In the genomic region with DNA sequence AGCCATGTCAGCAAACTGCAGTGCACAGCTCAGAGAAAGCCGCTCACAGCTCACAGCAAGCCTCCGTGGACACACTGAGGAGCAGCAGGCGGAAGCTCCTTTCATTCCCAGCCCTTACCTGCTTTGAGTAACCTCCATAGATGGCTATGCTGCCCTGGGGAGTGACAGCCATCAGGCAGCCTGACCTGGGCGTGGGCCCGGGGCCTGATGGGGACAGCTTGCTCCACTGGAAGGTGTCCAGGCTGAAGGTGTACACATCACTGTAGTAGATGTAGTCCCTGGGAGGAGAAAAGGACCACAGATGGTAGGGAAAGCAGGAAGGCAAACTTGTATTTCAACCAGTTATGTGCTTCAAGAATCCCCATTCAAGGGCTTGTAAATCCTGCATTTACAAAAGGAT, we compare ENCODE assay signal across 18 mouse cellular contexts. TPM values are rescaled to one million over a fixed set of nuclear protein-coding genes. Genes with fewer than 3 reads are reported as not detected.
DNase-seq lines count a peak whose midpoint lies in the region; ATAC-seq lines count a peak whose summit lies in the region.
"Had no signal": no experiment of that assay in that cellular context is flagged by ENCODE, and none has a peak within 500 bp of the region (broad histone marks: within the 10 kb centered on the region; RNA-seq: fewer than 3 reads in every experiment).

No protein-coding gene starts in this region.

- ATAC-seq in midbrain, embryonic 11.5 days (ENCODE audit: low FRiP score): no peak
- ATAC-seq in midbrain, embryonic 13.5 days: no peak
- ATAC-seq: forebrain, embryonic 14.5 days; forebrain, embryonic 16.5 days had no signal

- no peak overlapping the region for H3K9ac ChIP-seq in midbrain, embryonic 11.5 days (ENCODE audit: low read length)
- no peak overlapping the region for H3K9ac ChIP-seq in midbrain, embryonic 13.5 days (replicated peaks)
- H3K9ac ChIP-seq: embryonic facial prominence, embryonic 13.5 days; embryonic facial prominence, embryonic 15.5 days; forebrain, embryonic 12.5 days had no signal

- WGBS in midbrain, embryonic 11.5 days: 95% methylated on average over 5 of the region's 5 CpGs
- WGBS in midbrain, embryonic 13.5 days: 94% methylated on average over 5 of the region's 5 CpGs

- H3K36me3 ChIP-seq in midbrain, embryonic 11.5 days (ENCODE audit: control insufficient read depth, insufficient read depth, low read length): peaks cover 10% of the 10 kb centered on the region
- H3K36me3 ChIP-seq in midbrain, embryonic 13.5 days: peaks cover 70% of the 10 kb centered on the region

- H3K27me3 ChIP-seq in midbrain, embryonic 11.5 days (ENCODE audit: control insufficient read depth, insufficient read depth, low read length): no peaks in the 10 kb centered on the region
- H3K27me3 ChIP-seq in midbrain, embryonic 13.5 days: no peaks in the 10 kb centered on the region
- H3K27me3 ChIP-seq: embryonic facial prominence, embryonic 13.5 days; embryonic facial prominence, embryonic 15.5 days; forebrain, embryonic 12.5 days had no signal

- peak; percentile 53 for DNase-seq in cerebellum, adult 9-11 months
- DNase-seq in cerebellum, adult 11-12 months: no peak
- peak; percentile 37 for DNase-seq in midbrain, embryonic 11.5 days (ENCODE audit: low spot score, missing footprints)
- DNase-seq in brain, adult 2 months (ENCODE audit: low read depth, low spot score): peak; percentile 68
- no peak for DNase-seq in layer of hippocampus, adult 8-10 months (ENCODE audit: low spot score in 2 of 2)
- DNase-seq: adrenal gland, adult 2 months; adrenal gland, postnatal 10 days; adrenal gland, postnatal 25 days; cerebellum, adult 9-10 months; embryo, embryonic 11 days had no signal

- H3K4me2 ChIP-seq in midbrain, embryonic 11.5 days: no peak overlapping the region
- H3K4me2 ChIP-seq in midbrain, embryonic 13.5 days (replicated peaks): no peak overlapping the region
- H3K4me2 ChIP-seq: embryonic facial prominence, embryonic 13.5 days; embryonic facial prominence, embryonic 15.5 days; forebrain, embryonic 12.5 days had no signal

- no peaks in the 10 kb centered on the region for H3K9me3 ChIP-seq in midbrain, embryonic 11.5 days (ENCODE audit: control insufficient read depth, low read length)
- no peaks in the 10 kb centered on the region for H3K9me3 ChIP-seq in midbrain, embryonic 13.5 days
- H3K9me3 ChIP-seq: embryonic facial prominence, embryonic 13.5 days; embryonic facial prominence, embryonic 15.5 days; forebrain, embryonic 10.5 days; forebrain, embryonic 12.5 days had no signal

- H3K27ac ChIP-seq in midbrain, embryonic 11.5 days (ENCODE audit: low read depth, low read length): no peak overlapping the region
- H3K27ac ChIP-seq in midbrain, embryonic 13.5 days: no peak overlapping the region
- H3K27ac ChIP-seq: embryonic facial prominence, embryonic 13.5 days; embryonic facial prominence, embryonic 15.5 days; forebrain, embryonic 10.5 days; forebrain, embryonic 12.5 days had no signal

- no peaks in the 10 kb centered on the region for H3K4me1 ChIP-seq in midbrain, embryonic 11.5 days (ENCODE audit: control insufficient read depth, insufficient read depth, low read length)
- H3K4me1 ChIP-seq in midbrain, embryonic 13.5 days (replicated peaks): no peaks in the 10 kb centered on the region
- H3K4me1 ChIP-seq: forebrain, embryonic 10.5 days; forebrain, embryonic 12.5 days had no signal

- no peak overlapping the region for H3K4me3 ChIP-seq in midbrain, embryonic 11.5 days (ENCODE audit: low read depth, low read length)
- no peak overlapping the region for H3K4me3 ChIP-seq in midbrain, embryonic 13.5 days (replicated peaks)
- H3K4me3 ChIP-seq: embryonic facial prominence, embryonic 13.5 days; embryonic facial prominence, embryonic 15.5 days; erythroblast, embryonic 14.5 days; forebrain, embryonic 10.5 days; forebrain, embryonic 12.5 days had no signal

RNA-seq across cellular contexts. Expression of a gene that starts 24.5 kb away (rescaled TPM):
- polyA plus RNA-seq in midbrain, embryonic 11.5 days (2014; fragmentation: Nextera tagmentation; extraction: Ambion mirVana): 49.4 and 52.9 TPM in 2 replicates
- polyA plus RNA-seq in midbrain, embryonic 13.5 days (2015; fragmentation: Nextera tagmentation; extraction: Ambion mirVana): 45.5 and 45.7 TPM in 2 replicates
- 10 to 100 TPM; 27.5 to 34.5 (median 32.9) TPM for total RNA-seq in layer of hippocampus, adult 8-10 months (2022)

Comparison
In these comparisons a context has a peak if more than half of its experiments do, and no peak if none do; other contexts are left out.
1. DNase-seq: peak in cerebellum, adult 9-11 months (single experiment), midbrain, embryonic 11.5 days (single experiment) and brain, adult 2 months (single experiment); none in cerebellum, adult 11-12 months (single experiment) and layer of hippocampus, adult 8-10 months (0 of 2).